Mouse (Mus musculus): ENCODE results near the gene Cyb561d2.

DNA sequence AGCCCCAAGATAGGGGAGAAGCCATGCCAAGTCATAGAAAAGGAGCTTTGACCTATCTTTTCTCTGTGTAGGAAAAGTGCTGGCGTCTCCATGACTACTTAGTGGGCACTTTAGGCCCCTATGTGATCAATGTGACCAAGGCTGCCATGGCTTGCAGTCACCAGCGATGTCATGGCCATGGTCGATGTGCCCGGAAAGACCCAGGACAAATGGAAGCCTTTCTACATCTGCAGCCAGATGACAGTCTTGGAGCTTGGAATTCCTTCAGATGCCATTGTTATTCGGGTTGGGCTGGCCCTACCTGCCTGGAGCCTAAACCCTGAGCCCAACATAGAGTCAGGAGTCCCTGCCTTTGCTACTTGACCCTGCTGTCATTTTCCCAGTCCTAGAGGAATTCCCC is 44.5 kb upstream of the Cyb561d2 start:
- TF ChIP-seq CTCF (IDR thresholded peaks at IDR 0.05; ENCODE audit: extremely low read depth, insufficient read depth, insufficient read length, insufficient replicate concordance) (no peak), POLR2A (IDR thresholded peaks at IDR 0.05; ENCODE audit: low read depth, low read length) (no peak)

Data from spleen, adult 2 months (tissue).